Mouse (Mus musculus): ENCODE results near the gene Capza1.

Capza1 gene

DNA sequence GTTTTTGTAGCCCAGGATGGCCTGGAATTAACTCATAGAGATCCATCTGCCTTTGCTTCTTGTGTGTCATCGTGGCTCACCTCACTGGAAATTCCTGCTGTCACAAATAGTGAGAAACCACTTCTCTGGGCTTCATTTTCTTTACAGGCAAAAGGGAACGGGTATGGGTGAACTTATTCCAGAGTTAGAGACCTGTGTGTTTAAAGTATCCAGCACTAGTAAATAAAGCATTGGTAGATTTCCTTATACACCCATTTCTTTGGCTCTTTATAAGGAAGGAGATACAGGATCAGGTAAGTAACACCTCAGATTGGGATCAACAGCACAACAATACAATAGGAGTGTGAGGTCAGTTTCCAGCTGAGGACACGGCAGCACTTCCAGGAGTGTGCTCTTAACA is 76.2 kb downstream of the Capza1 start, which contains the start of gene Rhoc:
Rhoc (plus strand) TSS at position 301 of the 400 bp plus-strand sequence.
- no peak for DNase-seq

DNA sequence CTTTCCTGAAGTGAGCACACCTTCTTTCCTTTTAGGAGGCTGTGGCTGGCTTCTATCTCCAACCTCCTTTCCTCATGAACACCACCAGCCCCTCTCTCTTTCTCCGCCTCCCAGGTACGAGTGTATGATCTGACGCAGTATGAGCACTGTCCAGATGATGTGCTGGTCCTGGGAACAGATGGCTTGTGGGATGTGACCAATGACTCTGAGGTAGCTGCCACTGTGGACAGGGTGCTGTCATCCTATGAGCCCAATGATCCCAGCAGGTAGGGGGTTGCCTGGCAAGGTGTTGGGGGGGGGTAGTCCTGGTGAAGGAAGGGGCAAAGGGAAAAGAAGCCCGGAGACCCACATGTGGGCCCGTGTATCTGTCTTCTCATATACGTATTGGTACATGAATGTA is 79.0 kb downstream of the Capza1 start:
- no peak for DNase-seq

DNA sequence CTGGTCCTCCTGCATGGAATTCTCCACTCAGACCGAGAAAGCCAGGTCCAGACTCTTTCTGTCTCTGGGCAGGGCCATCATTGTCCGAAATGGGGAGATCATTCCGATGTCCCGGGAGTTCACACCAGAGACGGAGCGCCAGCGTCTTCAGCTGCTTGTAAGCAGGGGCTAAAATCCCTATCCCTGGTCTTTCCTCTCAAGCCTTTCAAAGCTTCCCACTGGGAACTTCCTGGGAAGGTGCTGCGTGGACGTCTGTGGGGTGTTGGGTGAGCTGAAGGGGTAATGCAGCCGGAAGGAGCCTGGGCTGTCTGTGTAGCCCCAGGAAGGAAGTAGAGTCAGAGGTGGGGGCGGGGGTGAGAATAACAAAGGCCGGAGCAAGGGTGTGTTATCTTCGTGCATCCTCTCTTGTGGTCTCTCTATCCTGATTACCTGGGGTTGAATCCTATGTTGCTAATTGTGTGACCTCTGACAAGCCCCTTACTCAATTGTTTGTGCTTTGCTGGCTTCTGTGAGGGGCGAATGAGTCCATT is 80.3 kb downstream of the Capza1 start:
- DNase-seq = no peak

DNA sequence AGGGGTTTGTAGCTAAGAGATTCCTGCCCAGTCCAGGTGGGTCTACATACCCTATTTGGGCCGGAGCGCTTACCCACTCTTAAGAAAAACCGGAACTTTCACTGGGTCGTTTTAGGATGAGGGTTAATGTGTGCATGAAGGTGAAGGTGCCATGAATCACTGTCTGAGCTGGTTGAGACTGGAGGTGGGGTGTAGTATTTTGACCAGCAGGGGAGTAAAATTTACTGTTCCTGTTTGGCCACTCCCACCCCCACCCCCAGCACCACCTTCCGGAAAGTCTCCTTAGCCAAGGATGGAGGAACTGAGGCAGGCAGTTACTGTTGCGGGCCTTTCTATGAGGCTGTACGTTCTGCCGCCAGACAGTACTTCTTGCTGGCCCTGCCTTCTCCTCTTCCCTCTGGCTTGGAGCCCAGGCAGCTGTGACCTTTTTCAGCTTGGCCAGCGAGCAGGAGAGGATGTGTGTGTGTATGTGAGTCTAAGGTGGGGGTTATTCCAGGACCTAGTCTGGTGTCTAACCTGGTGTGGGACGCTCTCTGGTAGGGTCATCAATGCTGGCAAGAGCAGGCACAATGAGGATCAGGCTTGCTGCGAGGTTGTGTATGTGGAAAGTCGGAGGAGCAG is 82.1 kb downstream of the Capza1 start:
- peak; percentile 59 to 65 for DNase-seq

DNA sequence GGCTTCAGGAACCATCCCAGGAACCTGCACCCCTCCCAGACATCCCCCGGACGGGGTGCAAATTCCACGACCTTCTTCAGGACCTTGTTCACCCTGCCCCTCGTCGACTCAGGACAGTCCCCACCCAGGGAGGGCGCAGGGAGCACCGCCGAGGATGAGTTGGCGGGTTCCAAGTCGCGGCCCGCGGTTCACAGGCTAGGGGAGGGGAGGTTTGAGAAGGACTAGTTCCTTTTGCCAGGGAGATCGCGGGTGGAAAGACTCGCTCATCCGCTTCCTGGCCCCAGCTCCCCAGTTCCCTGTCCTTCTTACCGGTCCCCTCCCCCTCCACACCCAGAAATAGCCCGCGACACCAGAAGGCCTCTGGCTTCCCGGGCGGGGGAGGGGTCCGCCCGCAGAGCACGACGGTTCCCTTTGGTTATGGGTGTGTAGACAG is 82.8 kb downstream of the Capza1 start, which contains the start of gene Fam19a3:
Fam19a3 (minus strand) TSS at position 370 of the 433 bp plus-strand sequence.
- peak; percentile 40 to 44 for DNase-seq

DNA sequence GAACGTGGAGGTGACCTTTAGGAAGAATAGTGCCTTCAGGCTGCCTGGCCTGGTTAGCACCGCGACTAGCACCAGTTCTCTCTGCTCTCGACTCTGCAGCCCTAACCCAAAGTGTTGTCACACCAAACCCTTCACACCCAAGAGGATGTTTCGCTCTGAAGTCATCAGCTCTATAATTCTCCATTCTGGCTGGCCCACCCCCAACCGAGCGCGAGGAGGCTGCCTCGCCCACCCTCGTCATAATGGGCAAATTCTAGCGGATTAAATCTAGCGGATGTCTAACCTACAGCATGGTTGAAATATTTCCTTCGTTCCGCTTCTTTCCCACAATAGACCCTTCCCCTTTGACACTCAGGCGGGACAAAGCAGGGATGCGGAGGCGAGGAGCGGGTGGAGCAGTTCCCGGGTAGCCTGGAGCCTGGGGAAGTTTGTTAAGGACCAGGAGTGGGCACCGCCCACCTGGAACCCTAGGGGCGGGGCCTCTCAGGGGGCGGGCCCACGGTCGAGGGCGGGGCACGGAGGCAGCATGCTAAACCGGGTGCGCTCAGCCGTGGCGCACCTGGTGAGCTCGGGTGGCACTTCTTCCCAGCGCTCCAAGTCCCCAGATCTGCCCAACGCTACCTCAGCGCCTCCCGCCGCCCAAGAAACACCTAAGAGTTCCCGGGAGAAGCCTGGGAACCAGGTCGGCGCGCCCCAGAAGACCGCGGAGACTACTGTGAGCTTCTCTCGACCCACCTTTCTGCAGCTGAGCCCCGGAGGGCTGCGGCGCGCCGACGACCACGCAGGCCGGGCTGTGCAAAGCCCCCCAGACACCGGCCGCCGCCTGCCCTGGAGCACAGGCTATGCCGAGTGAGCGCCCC is 83.5 kb downstream of the Capza1 start, which contains the start of gene Ppm1j:
Ppm1j (plus strand) TSS at position 496 of the 860 bp plus-strand sequence.
- peak; percentile 45 to 63 for DNase-seq

DNA sequence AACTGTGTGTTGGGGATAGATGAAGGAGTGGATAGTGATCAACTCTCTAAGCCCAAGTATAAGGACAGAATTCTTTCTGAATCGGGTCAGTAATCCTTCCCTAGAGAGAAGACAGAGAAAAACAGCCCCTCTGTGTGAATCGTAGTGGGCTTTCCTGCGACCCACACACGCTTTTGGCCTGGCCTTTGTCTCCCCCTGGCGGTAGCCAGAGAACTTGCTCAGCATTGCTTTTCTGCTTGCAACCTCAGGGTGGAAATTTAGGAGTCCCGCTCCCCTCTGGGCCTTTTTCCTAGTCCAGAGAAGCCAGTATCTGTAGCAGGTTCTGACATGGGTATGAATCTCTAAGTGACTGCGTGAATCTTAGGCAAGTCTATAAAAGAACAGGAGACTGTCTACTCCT is 84.4 kb downstream of the Capza1 start:
- peak; percentile 86 to 87 for DNase-seq

DNA sequence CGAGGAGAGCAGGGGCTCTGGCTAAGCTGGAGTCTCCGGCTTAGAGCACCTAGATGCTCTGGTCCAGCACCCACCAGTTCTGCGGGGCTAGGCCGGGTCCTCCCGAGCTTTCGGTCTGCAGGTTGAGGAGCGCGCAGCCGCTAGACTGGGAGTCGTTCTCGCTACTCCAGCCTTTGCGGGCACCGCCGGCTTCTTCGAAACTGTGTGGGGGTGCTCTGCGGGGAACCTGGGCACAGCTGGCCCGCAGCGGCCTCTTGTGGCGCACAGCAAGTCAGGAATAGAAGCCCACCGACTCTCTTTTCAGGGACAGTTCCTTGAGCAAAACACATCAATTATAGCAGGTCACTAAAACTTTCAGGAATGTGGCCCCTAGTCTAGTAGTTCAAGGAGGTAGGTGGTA is 87.0 kb downstream of the Capza1 start:
- peak in 1 of 2 experiments; percentile 51 for DNase-seq

DNA sequence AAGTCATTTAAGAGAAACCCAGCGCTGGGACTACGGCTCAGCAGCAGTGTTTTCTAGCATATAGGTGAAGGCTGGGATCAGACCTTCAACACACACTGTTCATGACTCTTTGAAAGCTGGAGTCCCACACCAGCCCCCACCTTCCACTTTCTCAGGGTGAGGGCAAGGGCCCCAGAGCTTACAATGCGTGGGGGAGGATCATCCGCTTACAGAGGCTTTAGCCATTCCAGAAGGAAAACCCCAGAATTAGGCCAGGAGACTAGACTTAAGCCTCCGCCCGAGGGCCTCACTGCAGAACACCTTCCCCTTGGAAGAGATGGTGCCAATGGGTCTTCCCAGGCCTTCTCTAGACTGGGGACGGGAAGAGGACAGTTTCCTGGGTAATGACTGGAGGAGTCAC is 91.0 kb downstream of the Capza1 start:
- no peak for DNase-seq

Data from cerebellum, postnatal 10 days (tissue).